Mouse (Mus musculus) cerebellum, adult 2 months (tissue): ENCODE results near the gene Irgc1.

Experiments
- CTCF ChIP-seq: fragments of 200-500 bp; IDR thresholded peaks from 2 replicates; pipeline ENCODE4 v1.5.1; 2011; ENCODE audit warnings: low read depth, mild to moderate bottlenecking, control low read depth, low read length, moderate library complexity, borderline replicate concordance; ENCODE audit not compliant: insufficient read depth
- POLR2A ChIP-seq: fragments of 200-500 bp; IDR thresholded peaks from 2 replicates; pipeline ENCODE4 v1.6.1; 2011; ENCODE audit warnings: low read length, control low read depth, borderline replicate concordance; ENCODE audit not compliant: insufficient read depth

GRCm38 (mm10) chr7:24501492-24501891 lies 49.4 kb upstream of the Irgc1 start:
- TF ChIP-seq CTCF: peak; percentile 30; the same call in 1 of the 2 replicates
- no peak for TF ChIP-seq POLR2A
